Mouse (Mus musculus): ENCODE data around the gene Cdc27.

DNA sequence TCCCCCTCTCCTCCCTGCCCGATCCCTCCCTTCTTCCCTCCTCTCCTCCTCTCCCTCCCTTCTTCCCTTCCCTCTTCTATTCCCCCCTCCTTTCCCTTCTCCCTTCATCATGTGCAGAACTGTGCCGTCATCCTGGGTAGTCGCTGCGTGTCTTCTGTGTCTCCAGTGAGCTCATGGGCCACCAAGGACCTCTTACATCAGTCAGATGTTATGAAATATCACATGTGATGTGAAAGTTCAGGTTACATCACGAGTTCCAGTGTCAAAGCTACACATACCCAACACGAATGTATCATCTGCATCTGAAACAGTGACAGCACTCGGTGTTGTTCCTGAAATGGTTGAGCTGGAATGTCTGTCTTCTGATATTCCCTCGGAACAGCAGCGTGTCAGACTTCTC, 14.8 kb upstream of the Cdc27 start:
- TF ChIP-seq CHD2 (IDR thresholded peaks at IDR 0.05; ENCODE audit: low read depth, low read length) (no peak), ZNF384 (IDR thresholded peaks at IDR 0.05; ENCODE audit: low read depth, low read length) (no peak), HCFC1 (IDR thresholded peaks at IDR 0.05; ENCODE audit: borderline replicate concordance, insufficient read depth, low read length) (no peak), ZC3H11A (IDR thresholded peaks at IDR 0.05; ENCODE audit: borderline replicate concordance, low read depth, low read length) (no peak)

Measured in ES-E14 (cell line).